Mouse (Mus musculus): ENCODE measurements around the gene Psmb4. TPM values are rescaled to one million over a fixed set of nuclear protein-coding genes. Genes with fewer than 3 reads are reported as not detected.

Psmb4 gene
- total RNA-seq, 2 experiments from 2014 or later: 217 to 251 TPM

Other genes with a start within 250 kb of the Psmb4 start
- not detected for gene Gm10972, start 243.8 kb downstream of the Psmb4 start, total RNA-seq (2021)
- 1 to 10 TPM; 3.1 to 3.9 TPM for gene Tuft1, start 228.1 kb downstream of the Psmb4 start, total RNA-seq (2021)
- 10 to 100 TPM in 1 of 2 experiments, 1 to 10 TPM in 1; 8.7 to 11.6 TPM for gene Selenbp2, start 193.4 kb downstream of the Psmb4 start, total RNA-seq (2021)
- gene Cgn, start 100.5 kb downstream of the Psmb4 start, total RNA-seq (2021): under 1 TPM; 0.63 to 0.86 TPM
- gene Pogz, start 49.4 kb downstream of the Psmb4 start, total RNA-seq (2021): 10 to 100 TPM; 23.9 to 24.0 TPM
- gene Selenbp1, start 46.1 kb upstream of the Psmb4 start, total RNA-seq (2021): 10 to 100 TPM; 63.8 to 84.9 TPM
- 1 to 10 TPM; 8.2 to 8.4 TPM for gene Rfx5, start 67.1 kb upstream of the Psmb4 start, total RNA-seq (2021)
- 10 to 100 TPM; 33.5 to 35.3 TPM for gene Pi4kb, start 87.8 kb upstream of the Psmb4 start, total RNA-seq (2021)
- 10 to 100 TPM; 15.4 to 16.8 TPM for gene Zfp687, start 128.5 kb upstream of the Psmb4 start, total RNA-seq (2021)
- gene Psmd4, start 155.7 kb upstream of the Psmb4 start, total RNA-seq (2021): 100 to 1,000 TPM; 118 to 132 TPM
- gene Pip5k1a, start 220.0 kb upstream of the Psmb4 start, total RNA-seq (2021): 10 to 100 TPM; 18.3 to 19.2 TPM
- 10 to 100 TPM; 32.4 to 32.5 TPM for gene Vps72, start 224.1 kb upstream of the Psmb4 start, total RNA-seq (2021)
- 10 to 100 TPM; 10.6 to 11.1 TPM for gene Tmod4, start 237.5 kb upstream of the Psmb4 start, total RNA-seq (2021)
- 10 to 100 TPM; 29.5 to 33.5 TPM for gene Scnm1, start 247.1 kb upstream of the Psmb4 start, total RNA-seq (2021)
- 1 to 10 TPM; 6.4 to 7.4 TPM for gene Lysmd1, start 247.1 kb upstream of the Psmb4 start, total RNA-seq (2021)